Mouse (Mus musculus): ENCODE measurements at regions not wholly inside any gene's neighbourhood (a gene's known extent, or its start where the extent isn't known, plus 50 kb on each side); places are given as distances from the start of the nearest gene placed in this dataset.
"Not testable (repeated sequence)": the region's sequence is repeated elsewhere in the genome, so short reads cannot be mapped to it uniquely, and the experiment has no call there.

DNA sequence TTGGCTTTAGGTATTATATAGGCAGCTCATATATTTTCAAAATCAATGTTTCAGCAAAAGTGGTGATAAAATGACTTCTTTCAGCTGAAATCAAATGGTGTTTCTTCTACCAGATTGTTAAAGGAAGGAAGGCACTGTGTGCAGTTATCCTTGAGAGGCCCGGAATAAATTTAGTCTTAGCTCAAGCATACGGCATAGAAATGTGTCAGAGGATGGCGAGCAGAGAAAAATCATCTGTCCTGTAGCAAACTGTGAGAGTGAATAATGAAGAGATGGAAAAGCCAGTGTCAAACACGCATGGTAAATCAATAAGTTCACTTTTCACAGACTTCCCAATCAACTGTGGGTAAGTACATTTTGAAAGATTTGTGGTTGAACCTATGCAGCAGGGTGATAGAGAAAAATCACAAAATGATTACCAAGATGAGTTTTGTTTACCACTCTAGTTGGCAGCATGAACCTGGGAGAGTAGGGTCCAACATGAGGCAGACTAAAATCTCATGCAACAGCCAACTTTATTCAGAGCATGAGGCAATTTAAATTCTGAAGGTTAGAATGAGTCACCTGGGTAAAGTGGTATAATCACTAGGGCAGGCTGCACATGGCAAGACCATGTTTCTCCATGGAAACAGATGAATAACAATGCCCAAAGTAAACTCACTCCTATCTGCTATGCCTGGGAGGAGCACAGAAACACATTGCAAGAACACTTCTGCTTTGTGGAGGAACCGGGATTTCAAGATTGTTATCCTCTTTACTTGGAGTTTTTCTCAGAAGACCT, 55.7 kb downstream of the AI429214 start:
- no peak for ATAC-seq (replicated peaks in 1 of 2; ENCODE audit: insufficient read depth in 1 of 2, low FRiP score in 2 of 2, low TSS enrichment in 1 of 2, low read depth in 1 of 2, poor library complexity in 2 of 2, severe bottlenecking in 2 of 2)

DNA sequence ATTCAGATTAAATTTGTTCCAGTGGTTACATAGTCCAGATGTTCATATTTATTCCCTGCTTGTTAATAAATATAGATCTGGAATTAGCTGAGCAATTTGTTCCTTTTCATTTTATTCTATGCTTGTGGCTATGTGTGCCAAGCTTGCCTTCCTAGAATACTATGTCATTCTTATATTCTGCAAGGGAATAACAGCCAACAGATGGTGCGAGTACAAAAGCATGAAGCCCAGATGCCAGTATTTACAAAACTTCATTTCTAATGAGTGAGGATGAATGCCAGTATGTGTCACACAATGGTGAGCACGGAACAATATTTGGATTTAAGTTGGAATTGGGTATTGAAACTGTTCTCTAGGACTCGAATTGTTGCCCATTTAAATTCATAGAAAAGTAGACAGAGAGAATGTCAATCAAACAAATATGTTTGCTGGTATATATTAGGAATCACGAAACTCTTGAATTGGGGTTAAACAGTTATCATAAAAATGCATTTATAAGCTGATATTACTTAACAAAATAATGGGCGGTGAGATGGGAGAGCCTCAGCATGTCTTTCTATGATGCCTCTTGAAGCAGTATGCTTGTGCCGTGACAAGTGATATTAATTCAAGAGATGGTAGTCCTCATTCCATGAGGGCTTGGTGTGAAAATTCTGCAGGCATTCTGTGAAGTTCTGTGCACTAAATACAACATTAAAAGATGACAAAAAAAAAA, 56.7 kb downstream of the AI429214 start:
- no peak for ATAC-seq (replicated peaks in 1 of 2; ENCODE audit: insufficient read depth in 1 of 2, low FRiP score in 2 of 2, low TSS enrichment in 1 of 2, low read depth in 1 of 2, poor library complexity in 2 of 2, severe bottlenecking in 2 of 2)

DNA sequence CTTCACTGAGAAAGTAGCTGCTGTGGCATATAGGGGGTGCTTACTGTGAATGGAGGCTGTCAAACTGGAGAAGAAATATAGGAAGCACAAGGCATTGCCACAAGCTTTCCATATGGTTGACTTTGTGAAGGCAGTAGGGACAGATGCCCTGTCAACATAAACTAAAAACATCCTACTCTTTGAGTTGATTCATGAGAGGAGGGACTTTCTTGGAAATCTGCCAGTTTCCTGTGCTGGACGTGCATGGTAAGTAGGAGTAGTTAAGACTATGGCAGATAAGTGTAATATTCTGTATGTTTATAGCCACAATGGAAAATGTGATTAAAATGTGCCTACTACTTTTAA, 57.3 kb downstream of the AI429214 start:
- ATAC-seq (replicated peaks in 1 of 2; ENCODE audit: insufficient read depth in 1 of 2, low FRiP score in 2 of 2, low TSS enrichment in 1 of 2, low read depth in 1 of 2, poor library complexity in 2 of 2, severe bottlenecking in 2 of 2), result no peak

DNA sequence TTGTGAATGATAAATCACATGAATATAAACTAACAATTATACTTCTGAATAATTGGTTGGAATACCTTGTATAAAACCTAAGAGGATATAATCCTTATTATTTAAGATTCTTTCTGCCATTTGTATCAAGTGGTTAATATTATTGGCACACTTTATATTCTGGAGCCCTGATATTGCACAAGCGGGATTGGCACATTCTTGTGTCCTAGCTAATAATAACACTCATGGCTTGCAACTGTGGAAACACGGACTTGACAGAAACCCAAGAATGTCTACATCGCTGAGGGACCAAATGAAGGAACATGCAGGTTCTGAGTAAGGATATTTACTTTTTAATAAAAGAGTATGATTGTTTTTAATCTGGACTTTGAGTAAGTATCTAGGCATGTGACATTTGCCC, 63.0 kb downstream of the AI429214 start:
- ATAC-seq (replicated peaks in 1 of 2; ENCODE audit: insufficient read depth in 1 of 2, low FRiP score in 2 of 2, low TSS enrichment in 1 of 2, low read depth in 1 of 2, poor library complexity in 2 of 2, severe bottlenecking in 2 of 2), result no peak

DNA sequence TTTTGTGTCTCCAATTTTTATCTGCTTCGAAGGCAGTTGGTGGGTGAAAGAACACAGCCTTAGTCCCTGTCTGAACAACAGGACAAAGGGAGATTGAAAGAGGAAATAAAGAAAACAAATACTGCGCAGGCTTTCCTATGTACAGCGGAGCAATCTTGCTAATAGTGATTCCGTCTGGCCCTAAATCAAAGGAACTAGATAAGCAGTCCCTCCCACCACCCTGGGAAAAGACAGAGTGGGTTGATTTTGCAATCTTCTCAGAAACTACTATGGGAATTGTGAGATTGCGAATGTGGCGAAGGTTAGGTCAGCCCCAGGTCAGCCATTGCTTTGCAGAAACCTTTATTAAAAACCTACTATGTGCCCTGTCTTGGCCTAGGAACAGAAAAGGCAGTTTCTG, 65.0 kb downstream of the AI429214 start:
- no peak for ATAC-seq (replicated peaks in 1 of 2; ENCODE audit: insufficient read depth in 1 of 2, low FRiP score in 2 of 2, low TSS enrichment in 1 of 2, low read depth in 1 of 2, poor library complexity in 2 of 2, severe bottlenecking in 2 of 2)

DNA sequence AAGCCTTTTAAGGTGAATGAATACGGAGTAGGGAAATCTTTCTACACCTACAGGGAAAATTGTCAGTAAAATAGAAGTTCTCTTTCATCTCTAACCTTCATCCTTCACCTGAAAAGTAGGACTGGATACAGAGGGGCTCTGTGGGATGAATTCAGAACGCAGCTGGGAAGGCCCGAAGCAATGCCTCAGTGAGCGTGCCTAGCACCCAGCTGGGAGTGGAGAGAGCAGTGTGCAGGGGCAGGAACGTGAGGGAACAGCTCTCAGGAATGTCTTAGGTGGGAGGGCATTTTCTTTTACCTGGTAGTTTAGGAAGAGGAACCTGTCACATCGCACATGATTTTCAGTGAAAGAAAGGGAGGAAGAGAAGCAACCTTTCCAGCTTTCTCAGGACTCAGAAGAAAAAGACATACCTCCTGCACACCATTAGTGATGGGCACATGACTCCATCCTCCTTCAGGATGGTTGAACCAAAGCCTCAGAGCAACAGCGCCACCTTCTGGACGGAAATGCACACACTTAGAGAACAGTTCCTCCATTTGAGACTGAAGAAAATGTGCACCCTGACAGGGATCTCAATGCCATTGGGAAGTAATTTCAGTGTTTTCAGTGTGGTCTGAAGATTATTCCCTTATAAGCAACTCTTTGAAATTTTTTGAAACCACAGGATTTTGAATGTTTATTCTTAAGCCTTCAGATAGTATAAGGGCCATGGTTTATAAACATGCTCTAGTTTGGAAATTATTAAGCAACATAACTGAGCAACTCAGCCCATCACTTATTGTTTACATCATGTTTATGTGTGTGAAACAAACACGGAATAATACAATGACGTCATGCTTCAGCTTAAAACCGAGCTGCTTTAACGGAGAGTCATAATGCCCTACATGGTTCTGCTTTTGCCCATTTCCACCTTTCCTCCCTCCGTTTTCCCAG, 68.9 kb downstream of the AI429214 start:
- peak; percentile 75 to 89 for ATAC-seq (replicated peaks in 1 of 2; ENCODE audit: insufficient read depth in 1 of 2, low FRiP score in 2 of 2, low TSS enrichment in 1 of 2, low read depth in 1 of 2, poor library complexity in 2 of 2, severe bottlenecking in 2 of 2)

DNA sequence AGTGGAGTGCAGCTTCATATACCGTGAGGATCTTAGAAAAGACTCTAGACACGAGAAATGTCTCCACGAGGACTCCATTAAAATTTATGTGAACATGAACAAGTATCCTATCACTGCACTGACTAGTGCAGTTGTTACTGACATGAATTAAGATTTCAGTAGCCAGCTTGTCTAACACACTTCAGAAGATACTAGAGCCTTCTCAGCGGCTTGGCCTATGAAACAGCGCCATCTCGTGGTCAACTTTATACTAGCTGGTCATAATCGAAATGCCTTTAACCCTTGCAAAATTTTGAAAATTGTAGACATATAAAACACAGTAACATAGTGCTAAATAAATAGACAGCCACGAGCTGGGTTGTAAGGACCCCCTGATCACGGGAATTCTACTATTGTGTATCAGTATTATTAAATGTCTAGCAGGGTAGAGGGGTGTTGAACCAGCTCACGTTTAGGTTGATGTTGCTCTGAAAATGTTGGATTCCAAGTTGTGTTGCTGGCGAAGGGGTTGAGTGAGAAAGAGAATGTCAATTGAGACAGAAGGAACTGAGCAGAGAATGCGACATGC, 70.4 kb downstream of the AI429214 start:
- ATAC-seq (replicated peaks in 1 of 2; ENCODE audit: insufficient read depth in 1 of 2, low FRiP score in 2 of 2, low TSS enrichment in 1 of 2, low read depth in 1 of 2, poor library complexity in 2 of 2, severe bottlenecking in 2 of 2), result peak; percentile 32 to 62; a peak in 3 of 4 replicates

DNA sequence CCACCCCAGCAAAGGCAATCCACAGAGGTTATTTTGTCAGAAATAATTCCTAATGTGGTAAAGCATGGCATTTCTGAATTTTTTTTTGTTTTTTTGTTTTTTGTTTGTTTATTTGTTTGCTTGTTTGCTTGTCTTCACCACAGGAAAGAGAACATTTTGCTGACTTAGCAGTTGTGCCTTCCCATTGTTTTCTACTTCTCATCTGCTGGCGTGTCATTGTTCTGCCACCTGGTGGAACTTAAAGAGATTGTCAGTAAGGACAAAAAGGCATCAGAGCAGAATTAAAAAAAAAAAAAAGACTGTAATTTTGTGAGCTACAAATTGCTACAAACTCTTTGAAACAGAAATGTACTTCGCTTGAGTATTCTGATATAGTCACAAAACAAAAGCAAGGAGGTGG, 79.5 kb downstream of the AI429214 start:
- ATAC-seq (replicated peaks in 1 of 2; ENCODE audit: insufficient read depth in 1 of 2, low FRiP score in 2 of 2, low TSS enrichment in 1 of 2, low read depth in 1 of 2, poor library complexity in 2 of 2, severe bottlenecking in 2 of 2), result no peak

DNA sequence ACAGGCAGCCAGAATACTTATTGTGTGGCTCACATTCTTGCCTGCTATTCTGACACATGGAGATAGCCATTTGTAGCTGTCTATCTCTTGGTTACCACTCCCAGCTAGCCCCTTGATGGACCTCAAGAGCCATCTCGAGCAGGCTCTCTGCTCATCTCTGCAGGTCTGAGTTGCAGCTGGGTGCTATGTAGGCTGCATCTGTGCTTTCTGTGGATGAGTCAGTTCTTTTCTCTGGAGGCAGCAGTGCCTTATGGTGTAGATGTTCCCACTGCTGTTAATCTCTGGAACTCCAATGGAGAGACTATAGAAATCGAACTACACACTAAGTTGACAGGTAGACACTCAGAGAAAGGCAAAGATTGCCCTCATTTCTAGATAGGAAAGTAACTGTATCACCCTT, 106.3 kb downstream of the AI429214 start:
- ATAC-seq (replicated peaks in 1 of 2; ENCODE audit: insufficient read depth in 1 of 2, low FRiP score in 2 of 2, low TSS enrichment in 1 of 2, low read depth in 1 of 2, poor library complexity in 2 of 2, severe bottlenecking in 2 of 2), result no peak

DNA sequence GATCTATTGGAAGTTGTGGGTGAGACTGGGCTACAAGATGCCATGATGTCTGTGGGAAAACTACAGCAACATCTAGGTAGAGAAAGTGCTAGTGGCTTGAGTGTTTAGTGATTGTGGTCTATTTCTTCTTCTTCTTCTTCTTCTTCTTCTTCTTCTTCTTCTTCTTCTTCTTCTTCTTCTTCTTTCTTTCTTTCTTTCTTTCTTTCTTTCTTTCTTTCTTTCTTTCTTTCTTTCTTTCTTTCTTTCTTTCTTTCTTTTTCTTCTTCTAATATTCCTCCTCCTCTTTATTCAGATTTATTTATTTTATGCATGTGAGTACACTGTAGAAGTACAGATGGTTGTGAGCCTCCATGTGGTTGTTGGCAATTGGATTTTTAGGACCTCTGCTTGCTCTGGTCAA, 119.0 kb downstream of the AI429214 start:
- ATAC-seq (replicated peaks in 1 of 2; ENCODE audit: insufficient read depth in 1 of 2, low FRiP score in 2 of 2, low TSS enrichment in 1 of 2, low read depth in 1 of 2, poor library complexity in 2 of 2, severe bottlenecking in 2 of 2), result not testable (repeated sequence)

DNA sequence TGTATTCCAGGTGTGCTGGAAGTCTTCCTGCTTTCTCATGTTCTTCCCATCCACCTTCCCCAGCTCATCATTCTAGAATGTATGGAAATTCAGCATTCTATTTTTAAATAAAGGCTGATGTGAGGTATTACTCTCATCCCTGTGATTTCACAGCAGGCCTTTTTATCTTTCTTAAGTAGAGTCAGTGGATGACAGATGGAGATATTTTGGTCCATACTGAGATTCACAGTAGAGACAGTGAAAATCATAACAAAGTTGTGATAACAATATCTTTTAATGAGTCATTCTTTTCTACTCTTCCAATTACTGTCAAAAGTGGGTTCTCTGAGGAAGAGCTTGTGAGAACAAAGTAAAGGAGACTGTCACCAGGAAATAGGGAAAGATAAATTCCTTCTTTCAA, 132.4 kb downstream of the AI429214 start:
- ATAC-seq (replicated peaks in 1 of 2; ENCODE audit: insufficient read depth in 1 of 2, low FRiP score in 2 of 2, low TSS enrichment in 1 of 2, low read depth in 1 of 2, poor library complexity in 2 of 2, severe bottlenecking in 2 of 2), result no peak

DNA sequence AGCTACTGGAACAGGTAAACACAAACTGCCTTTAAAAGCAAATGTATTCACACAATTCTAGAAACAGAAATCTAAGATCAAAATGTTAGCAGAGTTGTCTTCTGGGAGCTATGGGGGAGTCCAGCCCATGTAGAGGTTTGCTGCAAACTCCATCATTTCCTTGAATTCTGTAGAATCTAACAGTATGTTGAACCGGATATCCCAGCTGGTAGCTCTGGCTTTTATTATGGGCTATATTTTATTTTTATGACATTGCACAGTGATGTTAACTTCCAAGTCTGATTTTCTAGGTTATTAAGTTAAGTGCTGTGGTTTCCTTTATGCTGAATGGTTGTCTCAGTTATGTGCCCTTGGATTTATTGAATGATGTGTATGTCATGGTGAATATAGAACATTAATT, 136.3 kb downstream of the AI429214 start:
- ATAC-seq (replicated peaks in 1 of 2; ENCODE audit: insufficient read depth in 1 of 2, low FRiP score in 2 of 2, low TSS enrichment in 1 of 2, low read depth in 1 of 2, poor library complexity in 2 of 2, severe bottlenecking in 2 of 2), result no peak

DNA sequence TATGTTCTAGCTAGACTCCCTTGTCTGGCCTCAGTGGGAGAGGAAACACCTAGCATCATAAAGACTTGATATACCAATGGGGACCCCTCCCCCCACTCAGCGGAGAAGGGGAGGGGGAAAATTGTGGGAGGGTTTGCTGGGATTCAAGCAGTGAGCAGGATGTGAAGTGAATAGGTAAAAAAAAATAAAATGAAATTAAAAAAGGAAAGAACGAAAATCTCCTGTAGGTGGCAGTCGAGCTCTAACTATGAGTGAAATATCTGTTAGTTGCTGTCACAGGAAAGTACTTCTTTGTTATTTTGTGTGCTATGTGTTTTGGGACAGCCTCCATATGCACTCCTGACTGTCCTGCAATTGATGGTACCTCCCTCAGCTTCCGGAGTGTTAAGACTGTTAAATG, 138.6 kb downstream of the AI429214 start:
- ATAC-seq (replicated peaks in 1 of 2; ENCODE audit: insufficient read depth in 1 of 2, low FRiP score in 2 of 2, low TSS enrichment in 1 of 2, low read depth in 1 of 2, poor library complexity in 2 of 2, severe bottlenecking in 2 of 2), result 0 out of 4 replicates have a peak, but pooled peaks of 1 of the 2 experiments have one; percentile 17

DNA sequence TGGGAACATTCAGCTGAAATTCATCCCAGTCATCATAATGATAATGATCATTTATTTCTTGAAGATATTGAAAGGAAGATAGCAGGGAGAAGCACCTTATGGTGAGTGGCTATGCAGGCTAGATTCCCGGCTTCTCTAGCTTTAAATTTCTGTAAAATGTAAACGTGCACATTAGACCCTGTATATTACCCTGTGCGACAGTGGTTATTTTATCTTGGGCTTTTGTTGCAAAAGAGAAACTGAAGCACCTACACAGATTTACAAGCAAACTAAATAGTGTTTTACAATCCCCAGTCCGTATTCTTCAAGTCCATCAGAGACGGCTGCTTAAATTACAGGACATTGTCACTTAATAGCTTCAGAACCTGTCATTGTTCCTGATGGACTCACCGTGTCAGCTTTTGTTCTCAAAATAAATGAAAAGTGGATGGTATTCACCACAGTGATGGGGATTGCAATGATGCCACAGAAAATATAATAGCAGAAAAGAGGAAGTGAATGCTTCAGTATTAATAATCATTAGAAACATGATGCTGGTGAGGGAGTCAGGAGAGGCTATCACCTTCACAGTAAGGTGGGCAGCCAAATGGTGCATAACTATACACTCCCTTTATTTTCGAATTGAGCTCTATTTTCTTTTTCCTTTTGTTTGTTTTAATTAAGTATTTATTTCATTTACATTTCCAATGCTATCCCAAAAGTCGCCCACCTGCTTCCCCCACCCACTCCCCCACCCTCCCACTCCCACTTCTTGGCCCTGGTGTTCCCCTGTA, 141.0 kb downstream of the AI429214 start:
- ATAC-seq (replicated peaks in 1 of 2; ENCODE audit: insufficient read depth in 1 of 2, low FRiP score in 2 of 2, low TSS enrichment in 1 of 2, low read depth in 1 of 2, poor library complexity in 2 of 2, severe bottlenecking in 2 of 2), result no peak

DNA sequence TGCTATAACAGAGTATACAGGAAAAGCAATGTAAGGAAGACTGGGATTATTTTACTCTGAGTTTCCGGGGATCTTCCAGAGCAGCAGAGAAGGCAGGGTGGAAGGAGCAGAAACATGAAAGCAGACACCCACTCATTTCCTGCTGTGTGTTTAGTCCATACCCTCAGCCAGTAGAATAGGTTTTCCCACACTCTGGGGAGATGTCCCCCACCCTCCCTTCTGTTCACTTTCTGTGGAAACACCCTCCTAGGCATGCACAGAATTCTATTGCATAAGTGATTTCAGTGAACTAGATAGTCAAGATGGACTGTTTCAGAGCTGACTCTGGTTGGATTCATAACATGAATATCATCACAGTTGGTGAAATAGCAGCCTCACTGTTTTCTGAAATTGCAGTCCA, 156.9 kb downstream of the AI429214 start:
- no peak for ATAC-seq (replicated peaks in 1 of 2; ENCODE audit: insufficient read depth in 1 of 2, low FRiP score in 2 of 2, low TSS enrichment in 1 of 2, low read depth in 1 of 2, poor library complexity in 2 of 2, severe bottlenecking in 2 of 2)

DNA sequence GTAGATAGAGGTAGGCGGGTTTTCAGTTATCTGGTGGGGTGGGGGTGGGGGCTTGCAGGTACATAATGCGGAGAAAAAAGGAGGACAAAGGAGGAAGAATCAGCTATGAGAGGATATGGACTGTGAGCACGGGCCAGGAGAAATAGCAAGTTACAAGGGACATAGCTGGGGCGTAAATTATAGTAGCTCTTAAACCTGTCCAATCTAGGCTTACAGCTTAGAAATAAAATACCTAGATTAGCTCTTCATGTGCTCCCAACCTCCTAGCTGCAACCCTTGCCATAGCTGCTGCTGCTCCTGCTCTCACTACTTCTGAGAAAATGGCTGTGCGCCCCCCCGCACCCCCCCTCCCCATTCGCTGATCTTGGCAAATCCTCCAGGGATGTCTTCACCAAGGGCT, 161.0 kb downstream of the AI429214 start:
- no peak for ATAC-seq (replicated peaks in 1 of 2; ENCODE audit: insufficient read depth in 1 of 2, low FRiP score in 2 of 2, low TSS enrichment in 1 of 2, low read depth in 1 of 2, poor library complexity in 2 of 2, severe bottlenecking in 2 of 2)

DNA sequence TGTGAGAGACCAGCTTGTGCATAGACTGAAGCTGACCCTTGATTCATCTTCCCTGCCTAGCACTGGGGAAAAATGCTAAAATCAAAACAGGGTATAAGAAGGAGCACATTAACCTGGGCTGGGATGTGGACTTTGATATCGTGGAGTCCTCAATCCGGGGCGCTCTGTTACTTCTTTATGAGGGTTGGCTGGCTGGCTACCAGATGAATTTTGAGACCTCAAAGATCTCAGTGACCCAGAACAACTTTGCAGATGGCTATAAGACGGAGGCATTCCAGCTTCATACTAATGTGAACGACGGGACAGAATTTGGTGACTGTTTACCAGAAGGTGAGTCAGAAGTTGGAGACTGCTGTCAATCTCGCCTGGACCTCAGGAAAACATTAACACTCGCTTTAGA, 161.5 kb downstream of the AI429214 start:
- no peak for ATAC-seq (replicated peaks in 1 of 2; ENCODE audit: insufficient read depth in 1 of 2, low FRiP score in 2 of 2, low TSS enrichment in 1 of 2, low read depth in 1 of 2, poor library complexity in 2 of 2, severe bottlenecking in 2 of 2)
